In genomic region chr10:75942736-75943477, GRCm38 (mm10) we compare ENCODE assay signal across 1 mouse cellular context.
TF ChIP-seq lines count a peak whose summit lies in the region.

Gene Vpreb3, plus strand, starts transcription at chr10:75943057.

TF ChIP-seq in MEL, 35 proteins besides CTCF, POLR2A, EP300 and RAD21 (continued from another document):
- TF ChIP-seq SIN3A (IDR thresholded peaks at IDR 0.05; ENCODE audit: low read length) (peak; percentile 29; the same call in 1 of the 2 replicates), GABPA (IDR thresholded peaks at IDR 0.05; ENCODE audit: low read depth, low read length) (no peak), TAL1 (IDR thresholded peaks at IDR 0.05; ENCODE audit: low read length) (no peak), KAT2A (conservative IDR thresholded peaks at IDR 0.05; ENCODE audit: low read depth, low read length) (no peak)
